Mouse (Mus musculus) stomach, embryonic 15.5 days (tissue): ENCODE measurements around the gene Fam129b. TPM values are rescaled to one million over a fixed set of nuclear protein-coding genes. Genes with fewer than 3 reads are reported as not detected.

Source experiments
- ATAC-seq: fragments of 200-750 bp; cut with Nextera tagmentation; 2 replicates; pipeline ENCODE4 v1.8.0; 2017; ENCODE audit warnings: low read depth, moderate number of reproducible peaks, moderate TSS enrichment; ENCODE audit not compliant: insufficient read depth, low FRiP score
- H3K27ac ChIP-seq: fragments of 300-500 bp; sonication (generic); 2 replicates; pipeline ENCODE4 v1.5.1; 2015; ENCODE audit warnings: mild to moderate bottlenecking, inconsistent platforms
- H3K27me3 ChIP-seq: fragments of 300-500 bp; sonication (generic); replicated peaks from 2 replicates; pipeline ENCODE4 v1.6.1; 2015; ENCODE audit warnings: inconsistent platforms
- H3K36me3 ChIP-seq: fragments of 300-500 bp; sonication (generic); 2 replicates; pipeline ENCODE4 v1.6.1; 2015; ENCODE audit warnings: inconsistent platforms
- H3K4me1 ChIP-seq: fragments of 300-500 bp; sonication (generic); 2 replicates; pipeline ENCODE4 v1.6.1; 2015; ENCODE audit warnings: inconsistent platforms
- H3K4me2 ChIP-seq: fragments of 300-500 bp; sonication (generic); 2 replicates; pipeline ENCODE4 v1.6.1; 2015; ENCODE audit warnings: mild to moderate bottlenecking, inconsistent platforms
- H3K4me3 ChIP-seq: fragments of 300-500 bp; sonication (generic); replicated peaks from 2 replicates; pipeline ENCODE4 v1.5.1; 2015; ENCODE audit warnings: inconsistent platforms
- H3K9ac ChIP-seq: fragments of 300-500 bp; sonication (generic); 2 replicates; pipeline ENCODE4 v1.6.1; 2015; ENCODE audit warnings: inconsistent platforms
- H3K9me3 ChIP-seq: fragments of 300-500 bp; sonication (generic); 2 replicates; pipeline ENCODE4 v1.6.1; 2016; ENCODE audit warnings: inconsistent platforms
- WGBS: fragments of 180-500 bp; shearing (Covaris S2); methylation state at CpG from one replicate; pipeline ENCODE4 v1.1.7; 2015; 5-methylcytosine and 5-hydroxymethylcytosine counted together
- polyA plus RNA-seq: library from polyadenylated mRNA; unstranded; fragments of >200 nt; fragmentation: Nextera tagmentation; extraction: Ambion mirVana; gene quantifications from 2 replicates; pipeline ENCODE4 v1.2.1, GENCODE M21; 2015

Gene Fam129b
- polyA plus RNA-seq, 1 experiment from 2014 or later = 73.6 TPM

DNA sequence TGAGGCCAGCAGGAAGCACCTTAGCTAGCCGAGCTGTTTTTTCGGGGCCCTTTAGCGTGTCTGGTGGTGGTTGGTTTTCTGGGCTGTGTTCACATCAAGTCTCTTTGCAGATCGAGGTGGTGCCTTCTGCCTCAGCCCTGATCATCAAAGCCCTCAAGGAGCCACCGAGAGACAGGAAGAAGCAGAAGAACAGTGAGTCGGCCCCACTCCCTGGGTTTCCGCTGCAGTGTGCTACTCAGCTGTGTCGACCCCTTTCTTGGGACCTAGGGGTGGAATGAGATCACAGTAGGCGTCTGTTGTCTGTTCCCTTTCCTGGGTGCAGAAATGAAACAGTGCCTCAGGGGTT is 86.9 kb downstream of the Fam129b start:
- Histone ChIP-seq H3K27me3 (no peaks in the 10 kb centered on the region), H3K4me2 (peak overlapping the region; percentile 69), H3K36me3 (peaks cover 12% of the 10 kb centered on the region), H3K4me3 (peak overlapping the region; percentile 87), H3K4me1 (peaks cover 26% of the 10 kb centered on the region), H3K9me3 (no peaks in the 10 kb centered on the region), H3K9ac (peak overlapping the region; percentile 97; the same call in 1 of the 2 replicates), H3K27ac (peak overlapping the region; percentile 88)
- 4% methylated on average over 9 of the region's 9 CpGs for WGBS
- ATAC-seq = no peak

DNA sequence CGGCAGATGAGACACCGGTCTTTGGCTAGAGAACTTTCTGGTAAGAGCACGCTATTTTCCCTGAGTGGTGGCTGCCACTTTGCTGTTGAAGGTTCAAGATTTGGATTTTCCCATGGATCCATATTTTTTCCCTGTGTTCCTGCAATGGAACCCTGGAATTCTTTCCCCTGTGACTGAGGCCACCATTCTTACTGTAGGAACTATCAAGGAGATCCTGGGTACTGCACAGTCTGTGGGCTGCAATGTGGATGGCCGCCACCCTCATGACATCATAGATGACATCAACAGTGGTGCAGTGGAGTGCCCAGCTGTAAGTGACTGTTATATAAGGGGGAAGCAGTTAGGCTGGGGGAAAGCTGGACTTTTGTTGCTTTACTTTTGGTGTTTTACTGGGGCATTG is 87.6 kb downstream of the Fam129b start:
- peak overlapping the region; percentile 69 for H3K4me2 ChIP-seq
- no peaks in the 10 kb centered on the region for H3K27me3 ChIP-seq
- peak overlapping the region; percentile 88; the same call in 1 of the 2 replicates for H3K27ac ChIP-seq
- H3K9me3 ChIP-seq = no peaks in the 10 kb centered on the region
- WGBS = 54% methylated on average over 4 of the region's 4 CpGs
- H3K4me1 ChIP-seq = peaks cover 29% of the 10 kb centered on the region
- H3K4me3 ChIP-seq = peak overlapping the region; percentile 87
- H3K36me3 ChIP-seq = peaks cover 12% of the 10 kb centered on the region
- H3K9ac ChIP-seq = peak overlapping the region; percentile 27; the same call in 1 of the 2 replicates
- no peak for ATAC-seq

DNA sequence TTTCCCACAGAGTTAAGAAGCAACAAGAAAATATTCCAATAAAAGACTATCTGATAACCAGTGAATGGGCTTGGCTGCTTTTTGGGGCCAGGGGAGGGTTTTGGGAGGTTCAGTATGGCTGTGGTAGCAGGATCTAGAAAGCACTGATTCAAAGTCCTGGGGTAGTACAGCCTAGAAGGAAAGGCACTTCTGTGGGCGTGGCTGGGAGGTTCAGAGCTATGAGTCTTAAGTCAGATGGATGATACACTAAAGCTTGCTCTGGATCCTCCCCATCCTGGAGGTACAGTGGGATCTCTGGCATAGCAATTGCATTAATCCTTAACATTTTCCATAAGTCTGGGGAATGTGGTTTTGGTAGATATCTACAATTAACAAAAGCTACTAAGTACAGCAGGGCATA is 88.1 kb downstream of the Fam129b start:
- Histone ChIP-seq H3K4me3 (peak overlapping the region; percentile 87; the same call in 1 of the 2 replicates), H3K9me3 (no peaks in the 10 kb centered on the region), H3K36me3 (peaks cover 12% of the 10 kb centered on the region), H3K4me1 (peaks cover 29% of the 10 kb centered on the region), H3K4me2 (peak overlapping the region; percentile 69), H3K27ac (no peak overlapping the region), H3K9ac (0 out of 2 replicates have a peak overlapping the region, but pooled peaks have one; percentile 27), H3K27me3 (no peaks in the 10 kb centered on the region)
- WGBS = 65% methylated on average over 1 of the region's 1 CpGs
- no peak for ATAC-seq

DNA sequence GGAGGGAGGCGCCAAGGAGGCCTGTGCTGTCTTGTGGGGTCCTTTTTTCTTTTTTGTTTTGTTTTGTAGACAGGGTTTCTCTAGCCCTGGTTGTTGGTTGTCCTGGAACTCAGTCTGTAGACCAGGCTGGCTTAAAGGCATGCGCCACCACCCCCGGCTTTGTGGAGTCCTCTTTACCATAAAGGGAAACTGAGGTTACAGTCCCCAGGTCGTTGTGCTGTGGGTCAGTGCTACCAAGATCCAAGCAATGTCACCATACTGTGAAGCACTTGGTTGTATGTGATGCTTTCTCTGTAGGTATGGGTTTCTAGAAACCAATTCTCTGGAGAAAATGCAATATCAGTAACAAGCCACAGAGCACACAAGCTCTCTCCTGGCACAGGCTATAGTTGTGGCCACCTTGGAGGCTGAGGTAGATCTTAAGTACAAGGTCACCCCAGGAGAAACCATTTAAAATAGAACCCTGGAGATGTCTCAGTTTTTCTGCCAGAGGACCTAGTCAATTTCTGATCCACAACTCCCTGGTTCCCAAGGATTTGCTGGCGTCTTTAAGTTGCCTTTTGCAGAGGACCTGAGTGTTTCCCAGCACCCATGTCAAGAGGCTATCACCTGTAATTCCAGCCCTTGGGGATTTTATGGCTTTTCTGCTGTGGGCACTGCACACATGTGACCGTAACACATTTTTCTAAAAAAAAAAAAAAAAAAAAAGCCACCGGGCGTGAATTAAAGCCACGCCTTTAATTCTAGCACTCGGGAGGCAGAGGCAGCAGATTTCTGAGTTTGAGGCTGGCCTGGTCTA is 88.9 kb downstream of the Fam129b start:
- H3K27ac ChIP-seq = no peak overlapping the region
- no peaks in the 10 kb centered on the region for H3K27me3 ChIP-seq
- no peaks in the 10 kb centered on the region for H3K9me3 ChIP-seq
- 0 out of 2 replicates have a peak overlapping the region, but pooled peaks have one; percentile 69 for H3K4me2 ChIP-seq
- H3K4me3 ChIP-seq = no peak overlapping the region
- no peak for ATAC-seq
- H3K4me1 ChIP-seq = peaks cover 29% of the 10 kb centered on the region
- H3K9ac ChIP-seq = no peak overlapping the region
- peaks cover 12% of the 10 kb centered on the region for H3K36me3 ChIP-seq
- 34% methylated on average over 10 of the region's 10 CpGs for WGBS

DNA sequence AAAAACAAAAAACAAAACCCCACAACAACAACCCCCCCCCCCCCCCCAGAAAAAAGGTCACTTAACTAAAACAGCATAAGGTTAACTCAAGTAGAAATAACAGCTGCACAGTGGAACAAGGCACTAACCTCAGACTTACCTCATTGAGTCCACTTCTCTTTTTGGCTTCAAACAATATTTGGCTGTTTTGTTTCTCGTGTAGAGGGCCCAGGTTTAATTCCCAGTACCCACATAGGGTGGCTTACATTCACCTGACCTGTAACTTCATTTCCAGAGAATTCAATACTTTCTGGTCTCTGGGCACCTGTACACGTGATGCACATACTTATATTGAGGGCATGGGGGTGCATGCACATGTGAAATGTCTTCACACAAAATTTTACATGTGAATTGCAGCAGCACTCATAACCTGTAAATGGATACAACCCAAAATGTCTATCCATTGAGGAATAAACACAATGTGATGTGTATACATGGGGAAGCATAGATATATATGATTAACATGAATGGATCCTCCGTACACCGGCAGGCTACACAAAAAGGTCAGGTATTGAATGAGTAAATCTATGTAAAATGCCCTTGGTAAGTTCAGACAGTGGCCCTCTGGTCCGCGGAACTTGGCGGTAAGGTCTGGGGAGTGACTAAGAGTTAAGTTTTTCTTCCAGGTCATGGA is 89.7 kb downstream of the Fam129b start:
- Histone ChIP-seq H3K9ac (no peak overlapping the region), H3K36me3 (peaks cover 12% of the 10 kb centered on the region), H3K27ac (0 out of 2 replicates have a peak overlapping the region, but pooled peaks have one; percentile 99), H3K4me1 (peaks cover 26% of the 10 kb centered on the region), H3K27me3 (no peaks in the 10 kb centered on the region), H3K4me3 (no peak overlapping the region), H3K9me3 (no peaks in the 10 kb centered on the region), H3K4me2 (peak overlapping the region; percentile 86)
- no peak for ATAC-seq
- WGBS = 16% methylated on average over 7 of the region's 7 CpGs

DNA sequence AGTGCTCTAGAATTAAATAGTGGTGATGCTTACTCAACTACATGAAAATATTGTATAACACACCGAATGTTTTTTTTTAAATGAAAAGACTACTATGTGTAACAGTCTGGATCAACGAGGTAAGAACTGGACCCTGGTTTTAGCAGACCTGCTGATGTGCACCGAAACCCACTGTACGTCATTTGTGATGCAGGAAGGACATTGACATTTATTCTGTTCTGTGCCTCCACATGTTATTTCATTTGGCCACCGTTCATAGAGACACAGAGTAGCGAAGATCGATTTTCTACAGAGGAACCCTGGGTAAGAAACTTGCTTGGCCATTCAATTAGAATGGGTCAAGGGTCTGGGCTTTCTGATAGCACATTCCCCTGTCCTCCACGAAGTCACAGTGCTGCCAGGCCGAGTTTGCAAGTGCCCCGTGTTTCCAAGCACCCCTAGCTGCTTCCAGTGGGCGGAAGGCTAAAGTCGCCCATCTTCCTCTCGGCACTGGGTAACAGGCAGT is 90.3 kb downstream of the Fam129b start:
- peaks cover 23% of the 10 kb centered on the region for H3K4me1 ChIP-seq
- no peaks in the 10 kb centered on the region for H3K27me3 ChIP-seq
- peak overlapping the region; percentile 99 for H3K27ac ChIP-seq
- no peaks in the 10 kb centered on the region for H3K9me3 ChIP-seq
- 8% methylated on average over 13 of the region's 13 CpGs for WGBS
- peak overlapping the region; percentile 56 for H3K9ac ChIP-seq
- ATAC-seq = no peak
- peaks cover 12% of the 10 kb centered on the region for H3K36me3 ChIP-seq
- peak overlapping the region; percentile 68 for H3K4me3 ChIP-seq
- H3K4me2 ChIP-seq = peak overlapping the region; percentile 86

DNA sequence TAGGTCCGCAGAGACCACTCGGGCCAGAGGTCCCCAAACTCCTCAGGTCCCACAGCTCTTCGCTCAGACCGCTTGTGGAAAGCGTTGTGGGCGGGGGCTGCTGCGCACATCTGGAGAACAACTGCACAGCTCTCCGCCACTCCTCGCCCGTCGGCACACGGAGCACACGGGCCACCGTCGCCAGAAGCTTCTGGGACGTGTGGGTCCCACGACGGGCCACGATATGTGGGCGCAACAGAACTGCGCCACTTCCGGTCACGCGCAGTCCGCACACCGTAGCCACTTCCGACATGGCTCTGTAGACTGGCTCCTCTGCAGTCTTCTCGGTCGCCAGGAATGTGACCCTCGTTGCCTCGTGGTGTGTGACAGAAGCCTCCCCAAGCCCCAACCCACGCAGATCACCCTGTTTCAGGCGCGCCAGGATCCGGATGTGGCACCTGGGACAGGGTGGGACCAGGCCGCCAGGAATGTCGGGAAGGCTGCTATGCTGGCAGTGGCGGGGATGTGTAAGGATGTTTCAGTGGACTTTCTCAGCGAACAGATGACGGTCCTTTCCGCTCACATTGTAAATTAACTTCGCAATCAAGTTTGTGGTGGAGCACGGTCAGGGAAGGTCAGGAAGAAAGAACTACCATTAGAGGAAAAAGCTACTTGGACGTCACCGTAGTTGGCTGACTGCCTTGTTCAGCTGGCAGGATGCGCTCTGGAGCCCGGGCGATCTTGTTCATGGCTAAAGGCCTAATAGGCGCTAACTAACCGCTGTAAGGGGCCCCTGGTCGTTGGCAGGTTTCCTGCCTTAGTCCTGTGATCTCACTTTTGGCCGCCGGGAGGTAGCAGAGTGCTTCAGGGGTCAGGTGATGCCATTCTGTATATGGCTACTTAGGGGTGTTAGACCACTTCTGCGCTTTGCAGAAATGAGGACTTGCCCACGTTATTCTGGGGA is 91.0 kb downstream of the Fam129b start:
- ATAC-seq = peak; percentile 87
- Histone ChIP-seq H3K27me3 (no peaks in the 10 kb centered on the region), H3K36me3 (peaks cover 12% of the 10 kb centered on the region), H3K4me2 (peak overlapping the region; percentile 86), H3K27ac (peak overlapping the region; percentile 99), H3K9ac (peak overlapping the region; percentile 56), H3K4me3 (peak overlapping the region; percentile 68), H3K9me3 (no peaks in the 10 kb centered on the region), H3K4me1 (peaks cover 23% of the 10 kb centered on the region)
- under 1% methylated on average over 55 of the region's 55 CpGs for WGBS

DNA sequence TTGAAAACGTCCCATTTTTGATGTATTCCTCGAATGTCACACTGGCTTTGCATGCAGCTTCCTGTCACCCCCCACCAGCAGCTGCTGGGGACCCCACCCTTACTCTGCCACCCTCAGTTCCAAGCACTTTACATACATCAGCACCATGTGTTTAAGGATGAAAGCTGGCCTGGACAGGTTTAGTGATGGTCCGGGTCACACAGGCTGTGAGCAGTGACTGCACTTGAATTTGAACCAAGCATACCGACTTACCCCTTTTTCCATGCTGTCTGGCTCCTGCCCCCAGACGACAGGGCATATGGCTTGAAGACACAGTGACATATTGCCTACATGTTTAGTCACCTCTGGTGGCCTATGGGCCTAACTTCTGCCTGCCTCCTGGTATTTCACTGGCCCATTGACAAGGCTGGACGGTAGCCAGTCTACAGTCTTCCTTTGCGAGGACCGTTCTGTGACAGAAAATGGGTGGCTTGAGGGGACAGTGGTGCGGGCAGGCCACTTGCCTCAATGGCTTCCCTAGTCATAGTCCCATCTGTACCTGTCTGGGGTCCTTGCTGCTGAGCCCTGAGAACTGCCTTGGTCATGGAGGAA is 92.2 kb downstream of the Fam129b start:
- peaks cover 20% of the 10 kb centered on the region for H3K4me1 ChIP-seq
- H3K9me3 ChIP-seq = no peaks in the 10 kb centered on the region
- H3K9ac ChIP-seq = no peak overlapping the region
- 81% methylated on average over 9 of the region's 9 CpGs for WGBS
- H3K4me2 ChIP-seq = peak overlapping the region; percentile 86
- ATAC-seq = no peak
- H3K4me3 ChIP-seq = no peak overlapping the region
- H3K27ac ChIP-seq = no peak overlapping the region; the same call in 1 of the 2 replicates
- peaks cover 10% of the 10 kb centered on the region for H3K36me3 ChIP-seq
- H3K27me3 ChIP-seq = no peaks in the 10 kb centered on the region

DNA sequence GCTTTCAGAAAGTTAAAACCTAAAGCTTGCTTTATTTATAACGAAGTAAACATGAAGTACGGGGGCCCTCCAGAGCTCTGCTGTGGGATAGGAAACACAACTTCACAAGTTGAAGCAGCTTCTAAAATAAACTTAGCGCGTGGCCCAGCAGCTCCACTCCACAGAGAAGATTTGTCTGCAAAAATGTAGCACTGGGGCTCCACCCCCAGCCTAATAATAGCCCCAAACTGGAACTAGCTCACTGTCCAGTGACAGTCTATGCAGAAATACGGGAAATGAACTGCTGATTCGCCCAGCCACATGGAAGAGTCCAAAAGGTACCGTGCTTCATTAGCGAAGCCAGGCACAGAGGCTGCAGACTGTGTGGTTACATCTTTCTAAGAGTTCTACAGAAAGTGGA is 93.4 kb downstream of the Fam129b start:
- no peak overlapping the region for H3K4me3 ChIP-seq
- no peaks in the 10 kb centered on the region for H3K27me3 ChIP-seq
- H3K9ac ChIP-seq = no peak overlapping the region
- H3K9me3 ChIP-seq = no peaks in the 10 kb centered on the region
- H3K4me1 ChIP-seq = peaks cover 11% of the 10 kb centered on the region; the same call in 1 of the 2 replicates
- H3K36me3 ChIP-seq = peaks cover 7% of the 10 kb centered on the region; the same call in 1 of the 2 replicates
- WGBS = 76% methylated on average over 8 of the region's 8 CpGs
- H3K4me2 ChIP-seq = no peak overlapping the region
- ATAC-seq = no peak
- H3K27ac ChIP-seq = no peak overlapping the region

DNA sequence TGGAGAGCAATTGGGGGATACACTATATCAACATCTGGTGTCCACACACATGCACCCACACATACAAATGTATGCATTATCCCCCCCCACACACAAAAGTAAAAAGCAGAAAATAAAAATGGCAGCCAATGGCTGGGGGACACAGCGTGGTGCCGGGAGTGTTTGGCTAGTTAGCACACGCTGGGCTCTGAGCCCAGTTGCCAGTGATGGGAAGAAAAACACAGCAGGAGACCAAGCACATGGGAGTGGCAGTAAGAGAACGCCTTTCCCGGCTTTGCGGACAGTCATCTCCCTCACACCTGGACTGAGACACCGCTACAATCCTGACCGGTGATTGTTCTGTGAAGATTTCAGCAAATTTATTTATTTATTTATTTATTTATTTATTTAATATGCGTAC is 95.3 kb downstream of the Fam129b start:
- Histone ChIP-seq H3K9ac (no peak overlapping the region), H3K9me3 (no peaks in the 10 kb centered on the region), H3K4me1 (peaks cover 10% of the 10 kb centered on the region; the same call in 1 of the 2 replicates), H3K36me3 (no peaks in the 10 kb centered on the region; the same call in 1 of the 2 replicates), H3K27me3 (no peaks in the 10 kb centered on the region), H3K4me3 (no peak overlapping the region), H3K4me2 (no peak overlapping the region), H3K27ac (no peak overlapping the region)
- WGBS = 54% methylated on average over 9 of the region's 9 CpGs
- ATAC-seq = no peak

DNA sequence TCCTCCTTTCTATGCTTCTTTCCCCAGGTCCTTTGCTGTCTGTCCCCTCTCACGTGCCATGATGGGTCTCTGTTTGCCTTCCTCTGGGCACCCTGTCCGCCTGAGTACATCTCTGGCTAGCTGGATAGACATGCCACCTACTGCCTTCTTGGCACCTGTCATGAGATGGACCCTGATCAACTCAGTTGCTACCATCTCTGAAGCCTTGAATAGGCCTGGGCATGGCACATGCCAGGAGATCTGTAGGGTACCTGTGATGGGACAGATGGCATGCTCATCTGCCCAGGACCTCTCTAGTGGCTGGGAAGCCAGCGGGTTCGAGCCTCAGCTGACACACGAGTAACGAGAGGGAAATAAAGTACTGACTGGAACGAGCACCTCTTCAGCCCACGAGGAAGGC is 98.3 kb downstream of the Fam129b start:
- no peak overlapping the region for H3K27ac ChIP-seq
- H3K4me1 ChIP-seq = no peaks in the 10 kb centered on the region
- no peak overlapping the region for H3K4me2 ChIP-seq
- no peak overlapping the region for H3K4me3 ChIP-seq
- no peaks in the 10 kb centered on the region; the same call in 1 of the 2 replicates for H3K36me3 ChIP-seq
- no peak for ATAC-seq
- H3K27me3 ChIP-seq = no peaks in the 10 kb centered on the region
- H3K9ac ChIP-seq = no peak overlapping the region
- no peaks in the 10 kb centered on the region for H3K9me3 ChIP-seq
- 88% methylated on average over 8 of the region's 8 CpGs for WGBS
